Mouse (Mus musculus) monocyte, adult 5-6 weeks (primary cell): ENCODE data around the gene Rab31. TPM values are rescaled to one million over a fixed set of nuclear protein-coding genes. Genes with fewer than 3 reads are reported as not detected.
A peak's percentile ranks its signal among the peaks of the same experiment; 100 is the strongest.

ENCODE experiments used
- ATAC-seq: fragments of 153-309, 156-312 bp; replicated peaks from 2 replicates; pipeline ENCODE4 v1.8.0; 2017; ENCODE audit warnings: mild to moderate bottlenecking; ENCODE audit not compliant: low TSS enrichment, insufficient number of reproducible peaks, severe bottlenecking, poor library complexity, low FRiP score
- total RNA-seq: library from RNA; stranded (forward); fragments of 200-1000, 200-491, 200-594 nt; gene quantifications from 3 replicates; pipeline ENCODE4 v1.2.3, GENCODE M21; 2017

Gene Rab31
- 51.0 to 80.4 TPM (median 75.8 TPM) in 3 replicates for total RNA-seq

DNA sequence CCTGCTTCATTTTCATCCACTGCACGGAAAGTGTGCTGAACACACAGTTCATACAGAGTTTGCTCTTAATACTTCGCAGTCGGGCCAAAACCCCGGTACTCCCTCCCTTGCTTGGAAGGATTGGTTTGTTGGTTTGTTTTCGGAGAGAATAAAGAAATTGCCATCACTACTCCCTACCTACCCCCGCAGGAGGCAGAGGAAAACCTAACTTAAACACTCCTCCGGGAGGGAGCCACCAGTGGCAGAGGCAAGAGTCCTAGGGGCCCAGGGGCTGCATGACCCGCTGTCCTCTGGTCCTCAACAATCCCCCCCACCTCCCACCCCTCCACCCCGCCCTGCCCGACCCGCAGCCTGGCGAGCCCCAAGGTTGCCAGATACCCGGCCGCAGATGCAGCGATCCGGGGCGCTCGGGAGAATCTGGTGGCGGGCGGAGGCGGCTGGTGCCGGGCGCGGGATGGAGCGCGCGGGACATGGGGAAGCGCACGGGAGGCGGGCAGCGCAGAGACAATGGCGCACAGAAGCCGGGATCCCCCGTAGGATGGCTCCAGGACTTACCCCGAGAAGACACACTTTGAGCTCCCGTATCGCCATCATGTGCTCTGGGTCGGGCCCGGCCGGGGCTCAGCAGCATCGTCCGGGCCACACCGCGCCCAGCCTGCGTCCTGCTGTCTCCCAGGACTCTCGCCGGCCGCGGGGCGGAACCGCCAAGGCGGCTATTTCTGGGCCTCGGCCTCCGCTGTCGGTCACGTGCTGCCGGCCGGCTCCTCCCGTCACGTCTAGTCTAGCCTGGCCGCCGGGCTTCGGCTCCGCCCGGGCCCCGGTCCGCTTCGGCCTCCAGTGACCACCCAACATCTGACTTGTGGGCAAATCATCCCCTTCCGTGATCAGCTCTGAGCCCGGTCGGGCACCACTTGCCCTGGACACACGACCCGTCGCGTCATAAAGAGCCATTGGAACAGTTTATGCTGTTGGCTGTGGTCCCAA, at the start of gene Rab31:
Rab31 (minus strand) TSS at position 802 of the 984 bp plus-strand sequence.
- peak; percentile 64 for ATAC-seq

- ATAC-seq = no peak
Observed at GRCm38 (mm10) chr17:65820197-65820596, 47.6 kb upstream of the Rab31 start.

GRCm38 (mm10) chr17:65813763-65814162, 41.2 kb upstream of the Rab31 start:
- no peak for ATAC-seq

DNA sequence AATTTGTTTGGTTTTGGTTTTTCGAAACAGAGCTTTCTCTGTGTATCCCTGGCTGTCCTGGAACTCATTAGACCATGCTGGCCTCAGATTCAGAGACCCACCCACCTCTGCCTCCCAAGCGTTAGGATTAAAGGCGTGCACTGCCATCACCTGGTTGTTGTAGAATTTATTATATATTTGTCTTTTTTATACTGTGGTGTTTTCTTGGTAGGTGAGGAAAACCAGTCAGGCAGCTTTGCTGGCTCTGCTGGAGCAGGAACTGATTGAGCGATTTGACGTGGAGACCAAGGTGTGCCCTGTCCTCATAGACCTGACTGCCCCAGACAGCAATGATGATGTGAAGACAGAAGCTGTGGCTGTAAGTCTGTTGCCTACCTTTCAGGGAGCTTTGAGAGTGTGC, 38.5 kb upstream of the Rab31 start:
- ATAC-seq = no peak

GRCm38 (mm10) chr17:65806416-65806815, 33.9 kb upstream of the Rab31 start:
- no peak for ATAC-seq

DNA sequence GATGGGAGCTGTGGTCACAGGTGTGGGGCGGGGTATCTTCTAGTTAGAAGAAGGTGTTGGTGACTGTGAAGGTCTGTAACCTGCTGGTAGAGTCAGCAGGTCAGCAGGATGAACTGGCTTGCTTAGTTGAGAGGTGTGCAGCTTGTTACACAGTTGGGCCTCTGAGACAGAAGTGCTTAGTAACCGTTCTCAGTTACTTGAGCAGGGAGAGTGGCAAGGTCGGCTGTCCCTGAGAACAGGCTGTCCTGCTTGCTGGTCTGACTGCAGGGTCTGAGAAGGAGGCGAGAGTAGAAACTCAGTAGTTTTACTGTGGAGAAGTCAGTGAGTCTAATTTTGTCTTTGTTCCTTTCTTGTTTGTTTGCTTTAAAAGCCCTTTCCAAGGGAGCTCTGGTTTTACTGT, 33.4 kb upstream of the Rab31 start:
- no peak for ATAC-seq

- ATAC-seq = no peak
Observed at GRCm38 (mm10) chr17:65802026-65802425, 29.5 kb upstream of the Rab31 start.

GRCm38 (mm10) chr17:65800451-65800850, 27.9 kb upstream of the Rab31 start:
- ATAC-seq = no peak

DNA sequence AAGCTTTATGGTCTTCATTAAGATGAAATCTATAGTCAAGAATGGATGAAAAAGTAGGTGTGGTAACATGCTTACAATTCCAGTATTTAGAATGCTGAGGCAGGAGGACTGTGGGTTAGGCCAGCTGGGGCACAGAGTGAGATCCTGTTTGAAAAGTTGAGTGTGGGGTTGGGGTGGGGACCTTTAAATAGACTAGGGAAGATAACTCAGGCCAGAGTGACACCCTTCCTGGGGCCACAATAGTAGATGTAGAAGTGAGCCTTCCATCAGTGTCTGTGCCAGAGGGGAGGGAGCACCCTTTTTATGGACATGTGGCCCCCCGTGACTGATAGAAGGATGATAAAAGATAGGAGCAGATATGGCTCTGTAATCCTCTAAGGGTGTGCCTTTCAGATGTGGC, 26.8 kb upstream of the Rab31 start:
- ATAC-seq = no peak

DNA sequence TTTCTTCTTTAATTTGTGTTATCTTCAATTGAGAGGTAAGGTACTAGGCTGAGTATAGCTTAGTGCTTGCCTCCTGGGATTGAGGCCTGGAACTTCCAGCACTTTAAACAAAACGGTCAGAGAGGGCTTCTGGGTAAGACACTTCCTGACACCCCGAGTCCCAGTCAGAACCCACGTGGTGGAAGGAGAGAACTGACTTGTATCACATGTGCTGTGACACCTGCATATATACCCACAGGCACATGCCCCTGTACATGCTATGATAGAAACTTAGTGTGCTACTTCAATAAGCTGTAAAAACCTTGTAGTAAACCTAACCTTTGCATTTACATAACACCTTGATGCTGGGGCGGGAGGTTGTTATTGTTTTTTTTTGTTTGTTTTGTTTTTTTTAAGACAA, 25.9 kb upstream of the Rab31 start:
- ATAC-seq = no peak

DNA sequence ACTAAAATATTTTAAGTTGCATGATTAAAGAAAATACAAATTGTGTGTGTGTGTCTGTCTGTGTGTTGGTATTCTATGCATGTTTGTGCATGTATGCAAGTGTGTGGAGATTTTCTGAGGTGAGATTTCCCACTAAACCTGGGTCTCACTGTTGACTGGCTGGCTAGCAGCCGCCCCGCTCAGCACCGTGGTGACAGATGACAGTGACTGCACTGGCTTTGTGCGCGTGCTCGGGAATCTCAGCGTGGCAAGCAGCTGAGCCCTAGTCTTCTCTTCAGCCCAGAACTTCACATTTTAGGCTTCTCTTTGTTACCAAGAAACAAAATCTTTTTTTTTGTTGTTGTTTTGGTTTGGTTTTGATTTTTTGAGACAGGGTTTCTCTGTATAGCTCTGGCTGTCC, 23.5 kb upstream of the Rab31 start:
- ATAC-seq = no peak

DNA sequence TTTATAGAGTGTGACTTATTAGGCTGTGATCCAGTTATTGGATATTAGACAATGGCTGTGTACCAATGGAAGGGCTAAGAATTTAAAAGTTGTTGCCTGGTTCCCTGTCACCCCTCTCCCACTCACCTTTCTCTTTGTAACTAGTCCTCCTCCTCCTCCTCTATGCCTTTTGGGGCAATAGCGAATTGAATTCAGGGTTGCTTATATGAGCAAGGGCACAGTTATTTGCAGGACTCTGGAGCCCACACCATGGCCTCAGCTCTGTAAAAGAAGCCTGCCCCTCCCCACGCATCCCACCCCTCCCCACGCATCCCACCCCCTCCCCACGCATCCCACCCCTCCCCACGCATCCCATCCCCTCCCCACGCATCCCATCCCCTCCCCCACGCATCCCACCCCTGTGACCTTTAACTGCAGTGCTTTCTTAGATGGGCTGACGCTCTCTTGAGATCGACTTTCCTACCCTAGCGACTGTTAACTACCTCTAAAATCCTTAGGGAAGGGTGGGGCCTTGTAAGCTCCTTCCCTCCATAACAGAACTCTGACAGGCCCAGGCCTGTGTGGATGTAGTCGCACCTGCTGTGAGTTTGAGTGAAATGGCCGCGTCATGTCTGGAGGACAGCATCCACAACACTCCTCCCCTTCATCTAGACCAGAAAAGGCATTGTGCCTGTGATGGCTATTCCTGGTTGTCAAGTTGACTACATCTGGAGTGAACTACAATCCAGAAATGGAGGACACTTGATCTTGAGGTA, 21.7 kb upstream of the Rab31 start:
- ATAC-seq = no peak

- no peak for ATAC-seq
Observed at GRCm38 (mm10) chr17:65793307-65793930, 20.9 kb upstream of the Rab31 start.

DNA sequence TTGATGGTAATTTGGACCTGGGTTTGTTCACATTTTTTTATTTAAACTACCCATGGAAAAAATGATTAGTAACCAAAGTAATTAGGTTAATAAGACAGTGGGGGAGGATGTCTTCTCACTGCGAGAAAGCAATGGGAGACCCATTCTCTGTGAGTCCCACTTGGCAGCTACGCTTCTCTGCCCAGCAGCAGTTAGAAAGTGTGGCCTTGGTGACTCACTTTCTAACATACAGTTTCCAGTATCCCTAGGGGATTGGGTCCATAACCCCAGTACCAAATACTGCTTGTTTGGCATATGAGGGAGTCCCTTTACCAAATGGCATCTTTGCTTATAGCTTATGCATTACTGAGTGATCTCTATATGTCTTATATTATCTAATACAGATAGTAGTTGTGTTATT, 18.6 kb upstream of the Rab31 start:
- no peak for ATAC-seq

GRCm38 (mm10) chr17:65789576-65789975, 17.0 kb upstream of the Rab31 start:
- no peak for ATAC-seq

- no peak for ATAC-seq
Observed at GRCm38 (mm10) chr17:65788542-65789291, 16.2 kb upstream of the Rab31 start.

- ATAC-seq = no peak
Observed at GRCm38 (mm10) chr17:65787261-65787660, 14.7 kb upstream of the Rab31 start.

DNA sequence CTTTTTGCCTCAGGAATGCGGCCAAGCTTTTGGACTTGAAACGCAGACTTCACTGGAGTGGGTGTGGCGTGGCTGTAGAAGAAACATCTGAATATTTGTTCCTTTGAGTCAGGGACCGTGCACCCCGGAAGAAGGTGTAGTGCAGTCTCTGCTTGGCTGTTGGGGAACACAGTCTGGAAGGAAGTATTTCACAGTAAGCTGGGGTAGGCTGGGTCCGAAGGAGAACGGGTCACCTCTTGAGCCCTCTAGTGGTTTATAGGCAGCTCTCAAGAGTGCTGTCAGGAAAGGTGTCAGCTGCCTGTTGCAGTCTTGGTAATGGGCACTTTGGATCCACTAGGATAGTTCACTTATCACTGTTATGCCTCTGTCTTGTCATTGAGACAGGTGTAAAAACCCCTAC, 13.7 kb upstream of the Rab31 start:
- ATAC-seq = peak; percentile 32; the same call in 1 of the 2 replicates

DNA sequence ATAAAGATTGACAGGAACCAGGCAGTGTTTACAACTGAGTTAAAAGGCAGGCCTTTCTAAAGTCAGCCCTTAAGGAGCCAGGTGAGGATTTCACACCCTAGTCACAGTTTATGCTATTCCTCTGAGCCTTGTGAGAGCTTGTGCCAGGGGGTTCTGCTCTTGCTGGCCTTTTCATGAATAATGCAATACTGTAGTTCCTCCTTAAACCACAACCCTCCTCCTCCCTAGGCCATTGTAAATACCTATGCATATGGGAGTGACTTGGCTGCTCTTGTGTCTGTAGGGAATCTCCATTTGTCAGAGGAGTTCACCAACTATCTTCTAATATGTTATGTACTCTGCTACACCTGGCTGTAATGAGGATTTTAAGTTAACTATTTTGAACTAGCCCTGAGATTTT, 13.2 kb upstream of the Rab31 start:
- ATAC-seq = no peak
